Comparison of ENCODE assay signal across 8 mouse cellular contexts in genomic region chr16:38483582-38484309, GRCm38 (mm10). TPM values are rescaled to one million over a fixed set of nuclear protein-coding genes. Genes with fewer than 3 reads are reported as not detected.
A peak's percentile ranks its signal among the peaks of the same experiment; 100 is the strongest.
DNase-seq lines count a peak whose midpoint lies in the region; ATAC-seq and TF ChIP-seq lines count a peak whose summit lies in the region.

No protein-coding gene starts in this region.

- 29% methylated on average over 42 of the region's 42 CpGs for whole genome bisulfite sequencing in kidney, embryonic 14.5 days
- WGBS in forebrain, embryonic 13.5 days = 38% methylated on average over 42 of the region's 42 CpGs
- WGBS in kidney, postnatal 0 days = 31% methylated on average over 40 of the region's 42 CpGs

- no peak for DNase-seq in kidney, adult 8-10 months
- peak; percentile 21 for DNase-seq in kidney, postnatal 0 days (ENCODE audit: low spot score)
- DNase-seq in testis, postnatal 14 days (ENCODE audit: low spot score) = peak; percentile 30

- ATAC-seq in kidney, embryonic 14.5 days (ENCODE audit: low FRiP score, low TSS enrichment) = peak; percentile 43; the same call in 1 of the 2 replicates
- peak; percentile 10; the same call in 1 of the 2 replicates for ATAC-seq in forebrain, embryonic 13.5 days
- 0 out of 2 replicates have a peak, but pooled peaks have one; percentile 29 for ATAC-seq in kidney, postnatal 0 days (replicated peaks; ENCODE audit: low FRiP score, low read depth)
- peak; percentile 27; the same call in 1 of the 2 replicates for ATAC-seq in megakaryocyte-erythroid progenitor cell, adult 5-6 weeks (replicated peaks; ENCODE audit: low FRiP score, low TSS enrichment, poor library complexity, severe bottlenecking)
- no peak for ATAC-seq in erythroid progenitor cell, adult 5-6 weeks (replicated peaks; ENCODE audit: low FRiP score, poor library complexity, severe bottlenecking)
- no peak for ATAC-seq in cerebellum, adult (ENCODE audit: insufficient number of reproducible peaks, low FRiP score, low TSS enrichment)

- no peak for TF ChIP-seq CTCF in kidney, postnatal 0 days (IDR thresholded peaks at IDR 0.05; ENCODE audit: low read depth)

- no peaks in the 10 kb centered on the region for H3K9me3 ChIP-seq in kidney, embryonic 14.5 days (ENCODE audit: control insufficient read depth, low read length)
- H3K9me3 ChIP-seq in forebrain, embryonic 13.5 days (replicated peaks) = no peaks in the 10 kb centered on the region
- no peaks in the 10 kb centered on the region for H3K9me3 ChIP-seq in kidney, postnatal 0 days (replicated peaks; ENCODE audit: low read length)

- peak overlapping the region; percentile 31 for H3K4me3 ChIP-seq in kidney, embryonic 14.5 days (ENCODE audit: low read length)
- H3K4me3 ChIP-seq in forebrain, embryonic 13.5 days = peak overlapping the region; percentile 35
- H3K4me3 ChIP-seq in kidney, postnatal 0 days (replicated peaks; ENCODE audit: low read depth, low read length) = peak overlapping the region; percentile 28

- H3K9ac ChIP-seq in kidney, embryonic 14.5 days (ENCODE audit: low read depth, low read length) = no peak overlapping the region
- H3K9ac ChIP-seq in forebrain, embryonic 13.5 days = peak overlapping the region; percentile 16; the same call in 1 of the 2 replicates
- no peak overlapping the region for H3K9ac ChIP-seq in kidney, postnatal 0 days (ENCODE audit: low read depth, low read length)

- H3K27ac ChIP-seq in kidney, embryonic 14.5 days (ENCODE audit: low read depth, low read length) = no peak overlapping the region
- no peak overlapping the region for H3K27ac ChIP-seq in forebrain, embryonic 13.5 days
- H3K27ac ChIP-seq in kidney, postnatal 0 days = no peak overlapping the region

- peak overlapping the region; percentile 52 for H3K4me2 ChIP-seq in kidney, embryonic 14.5 days (replicated peaks; ENCODE audit: low read depth, low read length)
- H3K4me2 ChIP-seq in forebrain, embryonic 13.5 days = peak overlapping the region; percentile 58
- peak overlapping the region; percentile 58 for H3K4me2 ChIP-seq in kidney, postnatal 0 days (ENCODE audit: low read length)

- H3K27me3 ChIP-seq in kidney, embryonic 14.5 days (ENCODE audit: control insufficient read depth, insufficient read depth, low read length) = peaks cover 12% of the 10 kb centered on the region
- H3K27me3 ChIP-seq in forebrain, embryonic 13.5 days = peaks cover 28% of the 10 kb centered on the region
- H3K27me3 ChIP-seq in kidney, postnatal 0 days (ENCODE audit: insufficient read depth, low read length) = no peaks in the 10 kb centered on the region

- H3K36me3 ChIP-seq in kidney, embryonic 14.5 days (ENCODE audit: control insufficient read depth, insufficient read depth, low read length) = no peaks in the 10 kb centered on the region
- no peaks in the 10 kb centered on the region for H3K36me3 ChIP-seq in forebrain, embryonic 13.5 days (ENCODE audit: poor library complexity, severe bottlenecking)
- H3K36me3 ChIP-seq in kidney, postnatal 0 days (ENCODE audit: insufficient read depth, low read length) = no peaks in the 10 kb centered on the region

- H3K4me1 ChIP-seq in kidney, embryonic 14.5 days (ENCODE audit: control insufficient read depth, insufficient read depth, low read length) = 0 out of 2 replicates have a peak, but pooled peaks cover 3% of the 10 kb centered on the region
- H3K4me1 ChIP-seq in forebrain, embryonic 13.5 days = peaks cover 7% of the 10 kb centered on the region; the same call in 1 of the 2 replicates
- H3K4me1 ChIP-seq in kidney, postnatal 0 days (replicated peaks; ENCODE audit: insufficient read depth, low read length) = 0 out of 2 replicates have a peak, but pooled peaks cover 2% of the 10 kb centered on the region

RNA-seq across cellular contexts. Expression of gene Cd80, which starts 28.4 kb away (rescaled TPM):
- 0.34 and 0.51 TPM in 2 replicates for polyA plus RNA-seq in kidney, embryonic 14.5 days (2014; fragmentation: Nextera tagmentation; extraction: Ambion mirVana)
- 0.56 and 0.63 TPM in 2 replicates for polyA plus RNA-seq in forebrain, embryonic 13.5 days (2015; fragmentation: Nextera tagmentation; extraction: Ambion mirVana)
- polyA plus RNA-seq in kidney, postnatal 0 days (2015; fragmentation: Nextera tagmentation; extraction: Ambion mirVana) = 0.20 TPM in 2 replicates
- not detected in 2 replicates for total RNA-seq in megakaryocyte-erythroid progenitor cell, adult 5-6 weeks (2014; fragmentation: Nextera tagmentation)
- not detected in 2 replicates for total RNA-seq in megakaryocyte-erythroid progenitor cell, adult 5-6 weeks (2017)
- not detected in 2 replicates for total RNA-seq in erythroid progenitor cell, adult 5-6 weeks (2015; ENCODE audit: low replicate concordance)
- not detected in 2 replicates for total RNA-seq in erythroid progenitor cell, adult 5-6 weeks (2017; ENCODE audit: low replicate concordance)

RNA-seq across cellular contexts. Expression of gene Adprh, which starts 31.2 kb away (rescaled TPM):
- polyA plus RNA-seq in kidney, embryonic 14.5 days (2014; fragmentation: Nextera tagmentation; extraction: Ambion mirVana) = 82.6 and 98.3 TPM in 2 replicates
- polyA plus RNA-seq in forebrain, embryonic 13.5 days (2015; fragmentation: Nextera tagmentation; extraction: Ambion mirVana) = 145 and 153 TPM in 2 replicates
- polyA plus RNA-seq in kidney, postnatal 0 days (2015; fragmentation: Nextera tagmentation; extraction: Ambion mirVana) = 74.6 and 77.5 TPM in 2 replicates
- 27.4 and 31.6 TPM in 2 replicates for total RNA-seq in megakaryocyte-erythroid progenitor cell, adult 5-6 weeks (2014; fragmentation: Nextera tagmentation)
- total RNA-seq in megakaryocyte-erythroid progenitor cell, adult 5-6 weeks (2017) = 8.6 TPM in 2 replicates
- 1.8 and 6.7 TPM in 2 replicates for total RNA-seq in erythroid progenitor cell, adult 5-6 weeks (2015; ENCODE audit: low replicate concordance)
- total RNA-seq in erythroid progenitor cell, adult 5-6 weeks (2017; ENCODE audit: low replicate concordance) = 1.9 and 4.1 TPM in 2 replicates

RNA-seq across cellular contexts. Expression of gene Timmdc1, which starts 38.7 kb away (rescaled TPM):
- 29.1 and 31.8 TPM in 2 replicates for polyA plus RNA-seq in kidney, embryonic 14.5 days (2014; fragmentation: Nextera tagmentation; extraction: Ambion mirVana)
- polyA plus RNA-seq in forebrain, embryonic 13.5 days (2015; fragmentation: Nextera tagmentation; extraction: Ambion mirVana) = 39.9 and 41.9 TPM in 2 replicates
- 27.9 and 28.7 TPM in 2 replicates for polyA plus RNA-seq in kidney, postnatal 0 days (2015; fragmentation: Nextera tagmentation; extraction: Ambion mirVana)
- 22.1 and 23.3 TPM in 2 replicates for total RNA-seq in megakaryocyte-erythroid progenitor cell, adult 5-6 weeks (2014; fragmentation: Nextera tagmentation)
- total RNA-seq in megakaryocyte-erythroid progenitor cell, adult 5-6 weeks (2017) = 32.0 and 33.0 TPM in 2 replicates
- total RNA-seq in erythroid progenitor cell, adult 5-6 weeks (2015; ENCODE audit: low replicate concordance) = 4.0 and 7.5 TPM in 2 replicates
- 5.5 and 14.8 TPM in 2 replicates for total RNA-seq in erythroid progenitor cell, adult 5-6 weeks (2017; ENCODE audit: low replicate concordance)

RNA-seq across cellular contexts. Expression of gene Pla1a, which starts 50.8 kb away (rescaled TPM):
- polyA plus RNA-seq in kidney, embryonic 14.5 days (2014; fragmentation: Nextera tagmentation; extraction: Ambion mirVana) = 0.39 and 0.79 TPM in 2 replicates
- 0.25 and 0.45 TPM in 2 replicates for polyA plus RNA-seq in forebrain, embryonic 13.5 days (2015; fragmentation: Nextera tagmentation; extraction: Ambion mirVana)
- 36.5 and 36.8 TPM in 2 replicates for polyA plus RNA-seq in kidney, postnatal 0 days (2015; fragmentation: Nextera tagmentation; extraction: Ambion mirVana)
- not detected in 2 replicates for total RNA-seq in megakaryocyte-erythroid progenitor cell, adult 5-6 weeks (2014; fragmentation: Nextera tagmentation)
- not detected in 2 replicates for total RNA-seq in megakaryocyte-erythroid progenitor cell, adult 5-6 weeks (2017)
- not detected in 2 replicates for total RNA-seq in erythroid progenitor cell, adult 5-6 weeks (2015; ENCODE audit: low replicate concordance)
- not detected in 2 replicates for total RNA-seq in erythroid progenitor cell, adult 5-6 weeks (2017; ENCODE audit: low replicate concordance)

Comparison
In these comparisons a context has a peak if more than half of its experiments do, and no peak if none do; other contexts are left out.
1. DNase-seq: peak in kidney, postnatal 0 days (single experiment) and testis, postnatal 14 days (single experiment); none in kidney, adult 8-10 months (0 of 2).
2. ATAC-seq: peak in kidney, embryonic 14.5 days (single experiment), forebrain, embryonic 13.5 days (single experiment), kidney, postnatal 0 days (single experiment) and megakaryocyte-erythroid progenitor cell, adult 5-6 weeks (single experiment); none in erythroid progenitor cell, adult 5-6 weeks (single experiment) and cerebellum, adult (single experiment).
3. Peak in every context shown above with its lines, with median percentiles within 50 percentile points of each other: H3K4me2 ChIP-seq and H3K4me3 ChIP-seq.